Mouse (Mus musculus) Patski (cell line): ENCODE data around the gene Fam69b. TPM values are rescaled to one million over a fixed set of nuclear protein-coding genes. Genes with fewer than 3 reads are reported as not detected.
A peak's percentile ranks its signal among the peaks of the same experiment; 100 is the strongest.

Experiments
- ATAC-seq: fragments of 100-300 bp; one replicate; pipeline ENCODE4 v1.8.0; 2021
- CTCF ChIA-PET: fragments of 350-600 bp; sonication (Branson Sonifier 250); formaldehyde crosslinking; loops from one replicate; lab custom pipeline; 2022; ENCODE audit warnings: inconsistent platforms; lab: Charles Lee
- POLR2A ChIA-PET: fragments of 350-600 bp; sonication (Branson Sonifier 250); formaldehyde crosslinking; loops from one replicate; lab custom pipeline; 2022; ENCODE audit warnings: antibody characterized with exemption, inconsistent platforms; lab: Charles Lee
- DNase-seq: peaks from one replicate; pipeline ENCODE4 v3.0.0-alpha.2; 2011; ENCODE audit warnings: low read depth, low spot score
- H3K27me3 ChIP-seq: fragments of 371-371 bp; one replicate; pipeline ENCODE4 v1.5.1; 2021
- CTCF ChIP-seq: fragments of 100-300 bp; IDR thresholded peaks from one replicate; pipeline ENCODE4 v1.5.1; 2021
- in situ Hi-C: fragments of 300-500 bp; cut with MboI; formaldehyde crosslinking; loops from 3 replicates; pipeline ENCODE4 v1.11.1; 2018; ENCODE audit warnings: low pct_unique_long_range_greater_than_20kb, mixed read lengths
- polyA plus RNA-seq: library from polyadenylated mRNA; unstranded; gene quantifications from one replicate; pipeline ENCODE4 v1.2.3, GENCODE M21; 2021

Fam69b gene
- 57.3 TPM for polyA plus RNA-seq

DNA sequence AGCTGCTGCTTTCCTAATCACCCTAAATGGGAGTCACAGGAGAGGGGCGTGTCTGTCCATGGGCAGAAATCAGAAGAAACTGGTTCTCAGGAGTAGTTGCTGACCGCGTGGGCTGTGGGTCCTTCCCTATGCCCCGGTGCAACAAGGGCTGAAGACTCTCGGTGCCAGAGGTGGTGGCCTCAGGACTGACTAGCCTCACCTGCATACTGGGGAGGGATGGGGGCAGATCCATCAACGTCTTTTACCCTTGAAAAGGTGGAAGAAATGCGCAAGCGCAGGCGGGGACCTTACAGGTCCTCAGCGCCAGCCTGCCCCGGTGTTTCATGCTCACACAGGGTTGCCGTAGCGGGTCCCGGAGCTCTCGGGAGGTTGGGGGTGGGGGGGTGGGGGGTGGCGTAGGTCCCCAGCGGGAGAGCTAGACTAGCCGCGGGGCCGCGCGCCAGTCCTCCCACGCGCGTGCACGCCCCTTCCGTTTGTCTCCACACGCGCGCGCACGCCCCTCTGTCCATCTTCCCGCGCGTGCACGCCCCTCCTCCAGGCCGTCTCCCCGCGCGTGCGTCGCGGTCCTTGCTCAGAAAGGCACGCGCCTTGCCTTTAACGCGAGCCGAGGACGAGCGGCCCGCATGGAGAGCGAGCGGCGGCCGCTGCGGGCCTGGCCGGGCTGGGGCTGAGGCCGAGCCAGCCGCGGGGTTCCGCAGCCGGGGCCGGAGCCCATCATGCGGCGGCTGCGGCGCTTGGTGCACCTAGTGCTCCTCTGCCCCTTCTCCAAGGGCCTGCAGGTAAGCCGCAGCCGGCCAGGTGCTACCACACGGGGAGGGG, at the start of gene Fam69b:
TSS of gene Fam69b (plus strand) at position 537 of the 819 bp plus-strand sequence.
- no peak for TF ChIP-seq CTCF
- in situ Hi-C loops = loop anchor here (25.0 kb wide), 1 partner anchor 784 kb away; no protein-coding TSS in a partner anchor
- no peaks in the 10 kb centered on the region for H3K27me3 ChIP-seq
- DNase-seq (no peak), ATAC-seq (peak; percentile 45)
- ChIA-PET POLR2A (interaction anchor here (0.7 to 1.8 kb wide), 2 partner anchors 24 to 36 kb away, joined by 3 to 4 read pairs; partner anchors contain the start of gene Agpat2), CTCF (no interaction called here)

DNA sequence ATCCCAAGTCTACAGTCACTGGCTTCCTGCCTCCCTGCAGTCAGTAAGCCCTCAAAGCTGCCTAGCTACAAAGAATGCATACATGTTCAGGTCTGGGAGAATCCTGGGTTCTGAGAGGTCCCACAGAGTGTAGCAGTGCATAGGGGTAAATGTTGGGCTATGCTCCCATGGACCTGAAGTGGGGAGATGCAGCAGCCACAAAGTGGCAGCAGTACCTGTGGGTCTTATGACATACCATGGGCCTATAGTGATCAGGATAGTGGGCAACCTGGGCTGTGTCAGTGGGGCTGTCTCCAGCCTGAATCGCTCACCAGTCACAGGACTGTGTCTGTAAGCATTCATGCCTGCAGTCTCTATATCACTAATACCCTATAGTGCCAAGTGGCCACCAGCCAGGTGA, 48.5 kb upstream of the Fam69b start, which contains the start of gene Egfl7:
TSS of gene Egfl7 (plus strand) at position 301 of the 400 bp plus-strand sequence.
- no peak for ATAC-seq
- ChIA-PET CTCF (no interaction called here), POLR2A (no interaction called here)
- in situ Hi-C loops = no loop called here
- no peaks in the 10 kb centered on the region for H3K27me3 ChIP-seq
- DNase-seq = no peak
- no peak for TF ChIP-seq CTCF

DNA sequence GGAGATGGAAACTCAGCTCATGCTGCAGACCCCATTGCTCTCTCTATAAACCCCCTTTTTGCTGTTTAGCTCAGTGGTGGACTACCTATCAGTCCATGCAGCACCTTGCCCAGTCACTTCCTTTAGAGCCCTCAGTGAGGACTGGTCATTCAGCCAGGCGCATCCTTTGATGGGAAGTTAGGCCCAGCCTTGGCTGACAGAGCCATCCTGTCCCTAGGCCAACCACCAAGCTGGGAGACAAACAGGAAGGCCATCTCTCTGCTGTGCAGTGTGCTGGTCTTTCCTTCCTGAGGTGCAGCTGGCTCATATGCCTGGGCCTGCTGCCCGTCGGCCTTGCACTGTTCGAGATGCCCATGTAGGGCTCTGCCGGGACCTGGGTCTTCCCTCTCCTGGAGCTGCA, 47.5 kb upstream of the Fam69b start:
- ATAC-seq (no peak), DNase-seq (no peak)
- CTCF ChIA-PET = no interaction called here
- in situ Hi-C loops = no loop called here
- H3K27me3 ChIP-seq = no peaks in the 10 kb centered on the region
- TF ChIP-seq CTCF = no peak
- POLR2A ChIA-PET = no interaction called here

DNA sequence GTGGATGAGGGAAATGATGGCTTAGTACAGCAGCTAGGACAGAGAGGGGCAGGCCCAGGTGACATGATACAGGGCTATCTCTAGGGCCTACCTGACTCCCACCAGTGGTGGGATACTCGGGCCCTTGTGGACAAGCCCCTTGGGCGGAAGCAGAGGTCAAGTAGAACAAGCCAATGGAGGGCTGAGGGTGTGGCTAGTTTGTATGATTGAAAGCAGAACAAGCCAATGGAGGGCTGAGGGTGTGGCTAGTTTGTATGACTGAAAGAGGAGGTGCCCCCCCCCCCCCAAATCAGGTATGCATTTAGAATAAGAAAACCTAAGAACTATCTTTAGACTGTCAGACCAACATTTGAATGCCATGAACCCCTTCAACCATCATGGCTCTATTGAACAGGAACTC, 46.1 kb upstream of the Fam69b start:
- ATAC-seq (no peak), DNase-seq (no peak)
- no peak for TF ChIP-seq CTCF
- CTCF ChIA-PET = no interaction called here
- POLR2A ChIA-PET = no interaction called here
- in situ Hi-C loops = no loop called here
- H3K27me3 ChIP-seq = no peaks in the 10 kb centered on the region

GRCm38 (mm10) chr2:26582741-26583140, 45.5 kb upstream of the Fam69b start:
- ChIA-PET POLR2A (no interaction called here), CTCF (interaction anchor here (0.8 kb wide), 1 partner anchor 11 kb away, joined by 4 read pairs; no protein-coding TSS in a partner anchor)
- DNase-seq = no peak
- in situ Hi-C loops = no loop called here
- no peak for ATAC-seq
- H3K27me3 ChIP-seq = no peaks in the 10 kb centered on the region
- TF ChIP-seq CTCF = no peak

GRCm38 (mm10) chr2:26583640-26584039, 44.6 kb upstream of the Fam69b start:
- DNase-seq = no peak
- CTCF ChIA-PET = no interaction called here
- H3K27me3 ChIP-seq = no peaks in the 10 kb centered on the region
- in situ Hi-C loops = no loop called here
- no peak for TF ChIP-seq CTCF
- POLR2A ChIA-PET = no interaction called here
- ATAC-seq = no peak

DNA sequence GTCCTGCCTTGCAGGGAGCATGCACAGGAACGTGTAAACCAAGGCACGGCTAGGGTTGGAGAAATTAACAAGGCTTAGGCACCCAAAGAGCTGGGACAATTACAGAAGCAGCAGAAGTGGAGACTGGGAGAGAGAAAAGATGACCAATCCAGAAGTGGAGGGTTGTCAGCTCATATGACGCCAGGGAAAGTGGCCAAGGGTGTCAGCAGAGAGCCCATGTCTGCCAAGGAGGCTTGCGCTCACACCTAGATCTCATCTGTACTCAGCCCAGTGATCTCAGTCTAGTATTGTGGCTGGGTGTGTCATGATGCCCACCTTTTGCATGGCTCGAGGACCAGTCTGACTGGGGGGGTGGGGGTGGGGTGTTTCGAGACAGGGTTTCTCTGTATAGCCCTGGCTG, 42.5 kb upstream of the Fam69b start:
- in situ Hi-C loops = no loop called here
- ChIA-PET CTCF (interaction anchor here (1.2 kb wide), 1 partner anchor 24 kb away, joined by 3 read pairs; no protein-coding TSS in a partner anchor), POLR2A (no interaction called here)
- no peaks in the 10 kb centered on the region for H3K27me3 ChIP-seq
- no peak for DNase-seq
- TF ChIP-seq CTCF = no peak
- ATAC-seq = no peak

- ATAC-seq = peak; percentile 31
- no peaks in the 10 kb centered on the region for H3K27me3 ChIP-seq
- in situ Hi-C loops = no loop called here
- no peak for TF ChIP-seq CTCF
- POLR2A ChIA-PET = no interaction called here
- CTCF ChIA-PET = interaction anchor here (1.5 kb wide), 1 partner anchor 9 kb away, joined by 3 read pairs; no protein-coding TSS in a partner anchor
- no peak for DNase-seq
Measured at GRCm38 (mm10) chr2:26586294-26587043, 41.8 kb upstream of the Fam69b start, which contains the start of gene Gm20532. Gene Gm20532 (plus strand): TSS chr2:26586639.

DNA sequence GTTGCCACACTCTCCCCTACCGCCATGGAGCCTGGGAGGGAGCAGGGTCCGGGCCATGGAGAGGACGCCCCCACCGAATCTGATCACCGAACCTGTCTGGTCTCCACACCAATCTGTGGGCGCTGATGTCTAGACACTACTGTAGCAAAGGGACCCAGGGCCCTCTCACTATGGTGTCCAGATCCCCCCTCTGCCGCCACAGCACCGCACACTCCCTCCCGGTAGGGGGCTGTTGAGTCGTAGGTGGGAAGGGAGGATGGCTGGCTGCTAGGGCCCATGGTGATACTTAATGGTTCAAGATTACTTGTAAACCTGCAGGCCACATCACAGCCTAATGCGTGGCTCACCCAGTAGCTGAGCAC, 41.2 kb upstream of the Fam69b start:
- POLR2A ChIA-PET = no interaction called here
- in situ Hi-C loops = no loop called here
- no peak for DNase-seq
- CTCF ChIA-PET = interaction anchor here (1.5 kb wide), 1 partner anchor 9 kb away, joined by 3 read pairs; no protein-coding TSS in a partner anchor
- no peak for TF ChIP-seq CTCF
- H3K27me3 ChIP-seq = no peaks in the 10 kb centered on the region
- ATAC-seq = no peak

- ATAC-seq = no peak
- in situ Hi-C loops = no loop called here
- no peak for TF ChIP-seq CTCF
- ChIA-PET POLR2A (no interaction called here), CTCF (no interaction called here)
- no peak for DNase-seq
- H3K27me3 ChIP-seq = no peaks in the 10 kb centered on the region
Measured at GRCm38 (mm10) chr2:26588573-26588972, 39.7 kb upstream of the Fam69b start.

- no peaks in the 10 kb centered on the region for H3K27me3 ChIP-seq
- ChIA-PET POLR2A (no interaction called here), CTCF (no interaction called here)
- ATAC-seq (no peak), DNase-seq (no peak)
- no peak for TF ChIP-seq CTCF
- in situ Hi-C loops = no loop called here
Measured at GRCm38 (mm10) chr2:26589284-26589683, 39.0 kb upstream of the Fam69b start.
